Mouse (Mus musculus) ES-E14 (cell line): ENCODE measurements around the gene Sept12.

Experiments
- CHD2 ChIP-seq: IDR thresholded peaks from 2 replicates; pipeline ENCODE4 v1.6.1; 2014; ENCODE audit warnings: mild to moderate bottlenecking, low read depth, low read length, inconsistent platforms
- MAFK ChIP-seq: IDR thresholded peaks from 2 replicates; pipeline ENCODE4 v1.6.1; 2014; ENCODE audit warnings: mild to moderate bottlenecking, low read depth, low read length, inconsistent platforms; ENCODE audit not compliant: insufficient read depth

DNA sequence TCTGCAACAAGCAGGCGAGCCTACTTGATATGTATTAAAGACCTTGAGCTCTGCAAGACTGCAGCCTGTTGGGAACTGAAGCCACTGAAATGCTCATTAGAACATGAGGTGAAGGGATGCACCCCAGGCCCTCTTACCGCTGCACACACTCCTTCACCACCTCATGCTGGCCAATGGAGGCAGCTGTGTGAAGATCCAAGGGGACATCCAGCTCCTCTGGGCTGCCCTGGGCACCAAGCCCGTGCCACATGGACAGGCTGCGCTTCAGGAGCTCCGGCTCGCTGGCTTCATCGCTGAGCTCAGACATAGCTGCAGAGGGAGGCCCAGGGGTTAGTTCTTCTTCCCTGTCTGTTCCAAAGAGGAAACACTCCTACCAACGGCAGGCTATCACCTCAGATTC, 37.4 kb downstream of the Sept12 start:
- no peak for TF ChIP-seq CHD2
- no peak for TF ChIP-seq MAFK
